Mouse (Mus musculus) cerebellum, adult 2 months (tissue): ENCODE measurements around the gene Stil.

ENCODE experiments used
- CTCF ChIP-seq: fragments of 200-500 bp; IDR thresholded peaks from 2 replicates; pipeline ENCODE4 v1.5.1; 2011; ENCODE audit warnings: low read depth, mild to moderate bottlenecking, control low read depth, low read length, moderate library complexity, borderline replicate concordance; ENCODE audit not compliant: insufficient read depth
- POLR2A ChIP-seq: fragments of 200-500 bp; IDR thresholded peaks from 2 replicates; pipeline ENCODE4 v1.6.1; 2011; ENCODE audit warnings: low read length, control low read depth, borderline replicate concordance; ENCODE audit not compliant: insufficient read depth

DNA sequence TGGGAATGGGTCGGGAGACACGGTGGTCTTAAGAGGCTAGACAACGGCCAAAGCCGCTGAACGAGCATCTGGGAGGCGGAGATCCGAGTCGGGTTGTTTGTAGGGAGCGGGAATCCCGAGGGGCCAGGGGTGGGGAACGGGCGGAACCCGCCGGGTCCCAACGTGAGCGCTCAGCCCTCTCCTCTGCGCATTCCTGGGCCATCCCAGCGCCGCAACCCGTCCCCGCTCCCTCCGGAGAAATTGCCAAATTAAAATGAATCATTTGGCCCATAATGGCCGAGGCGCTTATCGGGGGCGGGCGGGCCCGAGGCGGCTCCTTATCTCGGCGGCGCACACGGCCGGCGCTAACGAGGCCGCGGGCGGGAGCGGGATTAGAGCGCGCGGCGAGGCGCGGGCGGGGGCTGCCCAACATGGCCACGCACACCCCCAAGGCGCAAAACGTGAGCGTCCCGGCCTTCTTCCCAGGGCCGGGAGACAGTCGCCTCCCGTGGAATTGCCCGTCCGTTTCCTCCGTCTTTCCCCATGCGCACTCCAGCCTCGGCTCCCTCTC is 56.5 kb downstream of the Stil start, which contains the start of gene Tal1:
- TF ChIP-seq CTCF (no peak), POLR2A (no peak)
